Mouse (Mus musculus) megakaryocyte-erythroid progenitor cell, adult 5-6 weeks (primary cell): ENCODE measurements around the gene Nemp1. TPM values are rescaled to one million over a fixed set of nuclear protein-coding genes. Genes with fewer than 3 reads are reported as not detected.
"Not testable (repeated sequence)": the region's sequence is repeated elsewhere in the genome, so short reads cannot be mapped to it uniquely, and the experiment has no call there.

Experiments
- ATAC-seq: replicated peaks from 2 replicates; pipeline ENCODE4 v1.8.0; 2016; ENCODE audit warnings: mild to moderate bottlenecking, inconsistent platforms; ENCODE audit not compliant: severe bottlenecking, poor library complexity, low FRiP score, low TSS enrichment
- total RNA-seq, 2 experiments: library from RNA; stranded (forward) in 1 of 2; stranded (reverse) in 1 of 2; fragments of 200-1000, 215-1000 nt in 1 of 2; fragments of >200 nt in 1 of 2; fragmentation: Nextera tagmentation in 1 of 2; gene quantifications; 2 replicates each; pipeline ENCODE4 v1.2.3; 2014 to 2017

Gene Nemp1
- total RNA-seq, 2 experiments from 2014 or later = 19.4 to 35.2 TPM

DNA sequence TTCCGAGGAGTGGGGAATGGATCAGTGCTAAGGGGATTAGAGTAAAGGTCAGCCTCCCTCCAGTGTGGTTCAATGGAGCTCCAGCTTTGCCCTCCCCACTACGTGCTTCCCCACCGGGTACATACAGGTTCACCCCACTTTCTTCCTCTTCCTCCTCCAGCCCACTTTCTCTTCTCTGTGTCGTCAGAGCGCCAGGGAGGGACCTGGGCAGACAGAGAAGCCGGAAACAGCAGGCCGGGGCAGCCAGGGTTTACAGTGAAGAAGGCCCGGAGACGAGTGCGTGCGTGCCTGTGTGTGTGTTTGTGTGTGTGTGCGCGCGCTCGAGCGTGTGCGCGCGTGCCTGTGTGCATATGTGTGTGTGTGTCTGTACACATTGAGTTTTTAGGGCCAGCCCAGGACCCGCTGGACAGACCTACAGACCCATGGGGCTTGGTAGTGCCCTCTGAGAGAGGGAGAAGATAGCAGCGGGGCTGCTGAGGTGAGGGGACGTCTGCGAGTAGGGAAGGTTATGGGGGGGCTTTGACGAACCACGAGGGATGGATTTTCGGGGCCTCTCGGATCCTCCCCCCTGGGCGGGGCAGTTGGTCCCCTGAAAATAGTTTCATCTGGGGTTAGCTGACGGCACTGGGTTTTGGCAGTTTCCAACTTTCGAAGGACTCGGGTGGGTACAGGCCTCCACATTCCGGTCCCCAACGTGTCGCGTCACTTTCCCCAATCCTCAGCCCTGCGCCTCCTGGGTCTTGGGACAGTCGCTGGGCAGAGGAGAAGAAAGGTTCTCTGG is 23.7 kb upstream of the Nemp1 start, which contains the start of gene Stat6:
Gene Stat6 (plus strand): TSS at position 215 of the 781 bp plus-strand sequence.
- ATAC-seq = peak; percentile 87

DNA sequence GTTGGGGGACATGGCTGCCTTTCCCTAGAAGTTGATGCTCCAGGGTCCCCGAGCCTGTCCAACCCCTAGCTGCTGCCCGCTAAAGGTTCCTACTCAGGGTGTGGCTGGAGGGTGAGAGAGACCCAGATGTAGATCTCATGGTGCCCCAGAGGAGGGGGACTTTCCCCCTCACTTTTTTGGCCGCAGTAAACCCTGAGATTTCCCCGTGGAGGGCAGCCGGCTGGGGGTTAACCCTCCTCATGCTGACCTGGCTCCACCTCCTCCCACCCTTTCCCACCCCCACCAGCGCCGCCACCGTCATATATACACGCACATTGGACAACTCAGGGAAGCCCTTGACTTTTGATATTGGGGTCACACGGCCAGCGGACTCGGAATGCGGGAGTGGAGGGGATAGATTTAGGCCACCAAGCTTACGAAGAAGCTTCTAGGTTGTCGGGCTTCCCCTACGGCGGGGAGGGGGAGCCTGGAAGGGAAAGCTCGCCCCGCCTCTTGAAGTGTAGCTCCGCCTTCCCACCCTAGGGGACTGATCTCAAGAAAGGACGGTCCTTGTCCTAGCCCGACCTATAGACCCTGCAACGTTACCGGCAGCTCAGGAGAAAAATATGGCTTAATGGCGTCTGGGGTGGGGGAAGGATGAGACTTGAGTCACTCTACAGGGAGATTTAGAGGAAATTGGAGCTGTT is 23.0 kb upstream of the Nemp1 start:
- peak; percentile 66 for ATAC-seq

DNA sequence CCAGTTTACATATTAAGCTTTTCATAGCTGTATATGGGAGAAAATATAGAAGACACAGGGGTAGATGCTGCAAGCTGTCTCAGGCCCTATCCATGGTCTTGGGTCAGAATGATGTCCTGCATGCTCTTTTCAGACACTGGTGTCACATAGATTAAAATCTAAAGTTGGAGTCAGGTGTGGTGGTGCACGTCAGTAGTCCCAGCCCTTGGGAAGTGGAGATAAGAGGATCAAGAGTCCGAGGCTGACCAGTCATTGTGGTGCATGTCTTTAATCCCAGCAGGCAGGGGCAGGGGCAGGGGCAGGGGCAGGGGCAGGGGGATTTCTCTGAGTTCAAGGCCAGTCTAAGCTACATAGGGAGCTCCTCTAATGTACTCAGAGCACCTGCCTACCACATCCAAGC is 20.9 kb upstream of the Nemp1 start:
- ATAC-seq = no peak

DNA sequence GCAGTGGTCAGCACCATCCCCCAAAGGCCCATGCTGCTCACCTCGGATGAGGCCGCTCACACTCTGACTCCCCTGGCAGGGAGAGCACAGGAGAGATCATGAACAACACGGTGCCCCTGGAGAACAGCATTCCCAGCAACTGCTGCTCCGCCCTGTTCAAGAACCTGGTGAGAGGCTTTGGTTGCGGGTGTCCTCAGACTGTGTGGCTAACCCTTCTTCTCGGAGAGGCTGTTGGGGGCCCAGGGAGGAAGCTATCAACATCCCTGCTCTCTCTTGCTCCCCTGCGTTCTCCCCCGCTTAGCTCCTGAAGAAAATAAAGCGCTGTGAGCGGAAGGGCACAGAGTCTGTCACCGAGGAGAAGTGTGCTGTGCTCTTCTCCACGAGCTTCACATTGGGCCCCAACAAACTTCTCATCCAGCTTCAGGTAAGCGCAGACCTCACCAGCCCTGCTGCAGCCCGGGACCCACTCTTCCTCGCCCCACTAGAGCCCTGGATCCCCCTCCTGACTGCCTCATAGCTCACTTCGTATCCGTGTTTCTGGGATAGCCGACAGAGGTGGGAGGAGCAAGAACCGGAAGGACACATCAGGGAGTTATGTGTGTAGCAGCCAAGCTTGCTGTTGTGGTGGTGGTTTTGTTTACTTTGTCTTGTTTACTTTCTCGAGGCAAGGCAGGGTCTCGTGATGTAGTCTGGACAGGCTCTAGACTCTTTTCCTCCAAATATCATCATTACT is 13.6 kb upstream of the Nemp1 start:
- no peak for ATAC-seq

DNA sequence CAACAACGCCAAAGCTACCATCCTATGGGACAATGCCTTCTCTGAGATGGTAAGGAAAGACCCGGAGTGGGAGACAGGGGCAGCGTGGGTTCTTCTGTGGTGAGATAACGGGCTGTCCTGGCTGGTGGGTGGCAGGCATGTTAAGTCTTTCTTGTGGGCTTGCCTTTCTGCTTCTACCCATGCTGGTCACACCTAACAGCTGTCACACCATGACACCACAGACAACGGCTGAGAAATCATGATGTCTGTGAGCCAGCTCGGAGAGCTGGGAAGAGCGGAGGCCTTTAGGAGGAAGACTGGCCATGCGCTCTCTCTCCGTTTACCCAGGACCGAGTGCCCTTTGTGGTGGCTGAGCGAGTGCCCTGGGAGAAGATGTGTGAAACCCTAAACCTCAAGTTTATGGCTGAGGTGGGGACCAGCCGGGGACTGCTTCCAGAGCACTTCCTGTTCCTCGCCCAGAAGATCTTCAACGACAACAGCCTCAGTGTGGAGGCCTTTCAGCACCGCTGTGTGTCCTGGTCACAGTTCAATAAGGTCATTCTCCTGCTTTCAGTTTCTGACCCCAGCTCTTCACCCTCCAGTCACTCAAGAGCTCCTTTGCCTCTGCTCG is 11.6 kb upstream of the Nemp1 start:
- ATAC-seq = 0 out of 2 replicates have a peak, but pooled peaks have one; percentile 8

DNA sequence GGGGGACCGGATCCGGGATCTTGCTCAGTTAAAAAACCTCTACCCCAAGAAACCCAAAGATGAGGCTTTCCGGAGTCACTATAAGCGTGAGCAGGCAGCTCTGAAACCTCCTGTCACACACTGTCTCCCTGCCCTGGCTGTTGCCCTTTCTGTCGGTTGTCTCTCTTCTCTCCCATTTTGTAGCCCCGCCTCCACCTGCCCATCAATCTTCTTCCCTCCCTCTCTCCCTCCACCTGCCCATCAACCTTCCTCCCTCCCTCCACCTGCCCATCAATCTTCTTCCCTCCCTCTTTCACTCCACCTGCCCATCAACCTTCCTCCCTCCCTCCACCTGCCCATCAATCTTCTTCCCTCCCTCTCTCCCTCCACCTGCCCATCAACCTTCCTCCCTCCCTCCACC is 9.1 kb upstream of the Nemp1 start:
- ATAC-seq = not testable (repeated sequence)

DNA sequence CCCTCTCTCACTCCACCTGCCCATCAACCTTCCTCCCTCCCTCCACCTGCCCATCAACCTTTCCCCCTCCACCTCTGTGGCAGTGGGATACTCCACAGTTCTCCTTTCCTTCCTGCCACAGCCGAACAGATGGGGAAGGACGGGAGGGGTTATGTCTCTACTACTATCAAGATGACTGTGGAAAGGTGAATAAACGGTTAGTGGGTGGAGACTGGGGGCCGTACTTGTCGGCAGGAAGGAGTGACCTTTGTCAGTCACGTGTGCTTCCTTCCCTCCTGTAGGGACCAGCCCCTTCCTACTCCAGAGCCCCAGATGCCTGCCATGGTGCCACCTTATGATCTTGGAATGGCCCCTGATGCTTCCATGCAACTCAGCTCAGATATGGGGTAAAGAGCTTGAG is 8.6 kb upstream of the Nemp1 start:
- ATAC-seq = no peak

DNA sequence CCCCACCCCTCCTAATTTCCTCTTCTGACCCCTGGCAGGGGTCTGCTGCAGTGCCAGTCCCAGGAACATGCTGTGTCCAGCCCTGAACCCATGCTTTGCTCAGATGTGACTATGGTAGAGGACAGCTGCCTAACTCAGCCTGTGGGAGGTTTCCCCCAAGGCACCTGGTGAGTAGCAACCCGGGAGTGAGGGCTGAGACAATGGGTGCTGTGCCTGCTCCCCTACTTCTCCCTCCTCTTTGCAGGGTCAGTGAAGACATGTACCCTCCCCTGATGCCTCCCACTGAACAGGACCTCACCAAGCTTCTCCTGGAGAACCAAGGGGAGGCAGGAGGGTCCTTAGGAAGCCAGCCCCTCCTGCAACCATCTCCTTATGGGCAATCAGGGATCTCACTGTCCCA is 7.2 kb upstream of the Nemp1 start:
- ATAC-seq = no peak

DNA sequence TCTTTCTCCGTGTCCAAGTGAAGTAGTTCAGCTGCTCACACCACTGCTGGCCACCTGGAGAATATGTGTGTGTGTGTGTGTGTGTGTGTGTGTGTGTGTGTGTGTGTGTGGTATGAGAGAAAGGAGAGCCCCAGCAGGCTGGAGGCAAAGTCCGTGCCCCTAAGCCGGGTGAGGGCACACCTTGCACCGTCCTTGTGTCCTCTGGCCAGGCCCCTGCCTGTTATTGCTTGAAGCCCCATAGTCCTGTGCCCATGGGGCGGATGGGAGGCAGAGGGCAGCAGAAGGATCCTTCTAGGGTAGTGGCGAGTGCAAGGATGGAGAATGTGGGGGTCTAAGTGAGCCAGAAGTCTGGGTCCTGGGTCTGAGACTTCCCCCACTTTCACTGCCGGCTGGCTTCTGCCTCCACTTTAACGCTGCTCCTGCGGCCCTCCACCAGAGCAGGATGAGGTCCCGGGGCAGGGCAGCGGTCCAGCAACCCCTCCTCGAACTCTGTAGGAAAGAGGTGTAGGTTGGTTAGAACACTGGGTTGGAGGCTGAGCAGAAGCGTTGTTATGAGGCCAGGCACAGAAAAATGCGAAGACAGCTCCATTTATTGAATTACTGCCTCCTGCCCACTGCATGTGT is 5.3 kb upstream of the Nemp1 start:
- ATAC-seq = no peak

DNA sequence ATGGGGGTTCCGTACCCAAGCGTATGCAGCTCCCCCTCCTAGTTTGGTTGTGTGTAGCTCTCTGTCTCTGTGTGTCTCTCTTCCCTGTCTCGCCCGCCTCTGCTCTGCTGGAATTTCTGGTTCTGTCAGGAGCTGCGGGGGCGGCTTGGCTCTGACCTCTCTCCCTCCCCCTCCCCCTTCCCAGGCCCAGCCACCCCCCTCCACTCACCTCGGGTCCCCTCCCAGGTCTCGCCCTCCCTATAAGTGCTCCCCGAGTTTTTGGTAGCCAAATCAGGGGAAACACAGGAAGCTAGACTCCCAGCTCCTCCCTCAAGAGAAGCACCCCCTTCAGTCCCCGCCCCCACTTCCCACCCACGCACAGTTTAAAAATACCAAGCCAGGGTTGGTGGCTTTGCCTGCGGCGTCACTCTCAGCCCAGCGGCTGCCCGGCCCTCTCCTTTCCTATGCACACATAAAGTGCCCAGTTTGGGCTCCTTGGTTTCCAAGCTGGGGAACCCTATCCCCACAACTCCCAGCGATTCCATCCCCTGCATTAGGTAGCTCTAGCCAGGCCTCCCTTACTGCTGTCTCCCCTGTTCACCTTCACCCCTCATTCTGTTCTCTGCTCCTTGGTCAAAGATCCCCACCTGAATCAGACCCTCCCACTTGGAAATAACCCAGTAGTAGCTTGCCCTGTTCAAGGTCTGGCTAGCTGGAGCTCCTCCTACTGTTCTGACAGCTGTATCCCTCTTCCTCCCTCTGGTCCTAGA is 4.6 kb upstream of the Nemp1 start:
- ATAC-seq = peak; percentile 46

DNA sequence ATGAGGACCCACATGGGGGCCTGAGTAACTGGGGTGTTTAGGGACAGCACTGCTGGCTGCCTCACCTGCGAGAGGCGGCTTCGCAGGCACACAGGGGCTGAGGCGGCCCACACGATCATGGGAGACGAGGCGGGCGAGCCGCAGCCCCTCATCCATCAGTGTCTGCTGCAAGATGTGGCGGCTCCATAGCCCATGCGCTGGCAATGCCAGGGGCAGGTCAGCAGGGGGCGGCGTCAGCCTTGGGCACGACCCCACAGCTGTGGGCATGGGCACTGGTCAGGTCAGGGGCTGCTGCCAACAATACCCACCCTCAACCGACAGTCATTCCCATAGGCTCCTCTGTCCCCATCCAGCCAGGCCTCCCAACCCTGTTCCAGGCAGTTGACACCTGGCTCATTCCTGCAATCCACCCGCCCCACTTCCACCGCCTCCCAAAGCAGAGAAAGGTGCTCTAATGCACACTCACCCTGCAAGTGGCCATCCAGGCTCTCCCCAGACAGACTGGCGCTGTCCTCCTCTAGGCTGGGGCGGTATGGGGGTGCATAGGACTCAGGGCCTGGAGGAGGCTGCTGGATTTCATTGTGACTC is 3.9 kb upstream of the Nemp1 start:
- ATAC-seq = peak; percentile 12; the same call in 1 of the 2 replicates

DNA sequence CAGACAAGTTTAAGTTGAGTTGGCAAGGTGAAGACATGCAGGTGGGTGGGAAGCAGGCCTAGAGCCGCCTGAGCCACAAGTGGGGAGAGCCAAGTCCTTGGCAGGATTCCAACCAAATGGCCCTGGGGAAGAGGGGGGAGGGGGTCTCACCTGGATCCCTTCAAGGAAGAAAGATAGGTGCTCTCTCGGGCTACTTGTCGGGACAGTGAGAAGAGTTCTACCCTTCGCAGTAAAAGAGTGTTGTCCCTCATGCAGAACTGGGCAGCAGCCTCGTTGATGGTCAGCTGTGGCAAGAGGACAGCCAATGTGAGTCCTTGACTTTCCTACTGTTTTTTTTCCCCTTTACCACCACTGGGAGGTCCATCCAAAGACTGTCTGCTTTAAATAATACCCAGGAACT is 3.1 kb upstream of the Nemp1 start:
- no peak for ATAC-seq

DNA sequence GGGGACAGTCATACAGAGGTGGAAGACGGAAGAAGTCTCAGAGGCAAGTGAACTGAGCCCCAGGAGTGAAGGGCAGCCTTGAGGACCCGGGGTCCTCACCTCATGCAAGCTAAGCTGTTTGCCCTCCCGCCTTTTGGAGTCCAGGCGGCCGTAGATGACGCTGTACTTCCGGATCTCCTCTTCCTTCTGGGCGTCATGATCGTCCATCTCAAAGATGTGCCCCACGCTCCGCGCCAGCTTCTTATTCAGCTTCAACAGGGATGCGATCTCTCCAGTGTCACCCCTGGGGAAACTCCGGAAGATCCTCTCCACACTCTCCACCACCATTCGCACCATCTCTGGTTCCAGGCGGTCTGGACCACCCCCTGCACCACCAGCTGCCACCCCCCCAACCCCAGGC is 2.5 kb upstream of the Nemp1 start:
- ATAC-seq = no peak

DNA sequence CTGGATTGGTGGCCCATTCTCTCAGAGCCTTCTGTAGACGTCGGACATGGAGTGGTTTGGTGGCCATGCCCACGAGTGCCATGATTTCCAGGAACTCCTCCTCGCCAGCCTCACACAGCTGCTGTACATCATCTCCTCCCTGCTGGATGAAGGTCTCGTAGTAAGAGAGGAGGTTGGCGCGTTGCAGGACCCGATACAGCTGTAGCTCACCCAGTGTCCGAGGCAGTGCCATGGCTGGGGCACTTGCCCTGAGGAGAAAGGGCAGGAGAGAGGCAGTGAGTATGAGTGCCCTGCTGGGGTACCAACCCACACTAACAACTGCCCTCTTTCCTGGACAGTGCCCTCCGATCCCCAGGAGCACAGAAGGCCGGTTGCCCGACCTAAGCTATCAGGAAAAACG is 1.8 kb upstream of the Nemp1 start:
- no peak for ATAC-seq

DNA sequence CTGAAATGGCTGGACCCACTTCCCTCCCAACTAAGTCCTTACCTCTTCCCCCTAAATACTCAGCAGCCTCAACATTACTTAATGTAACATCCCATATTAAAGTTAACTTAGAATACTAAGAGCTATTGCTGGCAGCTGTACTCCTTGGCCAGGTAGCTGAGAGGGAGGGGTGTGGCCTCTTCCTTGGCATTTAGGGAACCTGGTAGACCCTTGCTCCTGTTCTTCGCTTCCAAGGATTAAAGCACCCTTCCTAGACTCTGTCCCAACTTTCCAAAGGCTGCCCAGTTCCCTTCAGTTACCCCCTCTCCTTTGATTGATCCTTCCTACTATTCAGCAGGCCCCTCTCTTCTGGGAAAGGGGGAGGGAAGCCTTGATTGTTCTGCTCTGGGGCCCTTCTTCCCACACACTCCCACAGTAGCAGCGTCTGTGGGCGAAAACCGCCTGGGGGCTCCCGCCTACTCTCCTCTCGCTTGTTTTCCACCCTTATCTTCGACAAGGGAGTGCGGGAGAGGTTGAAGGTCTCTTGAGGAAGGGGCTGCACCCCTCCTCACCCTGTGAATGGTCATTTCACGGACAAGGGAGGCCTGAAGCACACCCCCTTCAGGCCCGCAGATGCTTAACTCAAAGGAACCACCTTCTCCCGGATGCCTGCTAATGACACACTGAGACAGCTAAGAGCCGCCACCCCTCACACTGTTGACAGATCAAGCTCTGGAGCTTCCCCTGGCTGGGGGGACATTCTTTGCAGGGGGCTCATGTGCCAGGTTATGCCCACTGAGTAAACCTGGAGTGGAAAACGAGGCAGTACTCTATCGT is 1.1 kb upstream of the Nemp1 start:
- no peak for ATAC-seq

DNA sequence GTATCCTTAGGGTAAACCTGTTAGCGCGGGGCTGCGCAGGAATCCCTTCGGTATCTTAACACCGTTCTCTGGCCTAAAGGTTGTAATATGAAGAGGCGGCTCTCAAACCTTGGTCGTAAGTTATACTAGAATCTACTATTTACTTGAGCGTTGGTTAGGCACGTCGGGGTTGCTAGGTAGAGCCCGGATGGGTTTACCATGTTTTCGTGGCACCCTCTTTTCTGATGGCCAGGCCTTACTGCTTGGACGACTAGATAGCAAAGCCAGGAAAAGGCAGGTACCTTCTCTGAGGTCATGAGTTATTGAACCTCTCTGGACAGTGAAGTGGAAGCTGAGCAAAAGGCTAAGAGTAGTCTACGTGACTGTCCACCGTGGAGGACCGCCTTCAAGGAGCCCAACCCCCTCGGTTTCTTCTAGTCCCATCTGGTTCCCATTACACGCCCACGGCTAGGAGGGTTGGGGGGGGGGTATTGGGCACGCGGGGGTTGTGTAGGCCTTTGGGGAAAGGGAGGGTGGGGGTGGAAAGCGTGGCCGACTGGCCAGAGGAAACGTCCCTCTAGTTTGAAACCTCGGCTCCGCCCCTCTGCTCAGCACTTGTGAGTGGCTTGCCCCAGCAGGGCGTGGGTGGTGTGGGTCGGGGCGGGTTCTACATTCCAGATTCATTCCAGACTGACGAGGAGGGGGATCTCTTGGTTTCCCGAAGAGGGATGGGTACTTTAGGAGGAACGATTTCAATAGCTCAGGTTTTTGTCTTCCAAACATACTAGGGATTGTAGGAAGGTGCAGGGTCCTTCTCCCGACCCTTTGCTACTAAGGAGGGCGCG is 780 bp downstream of the Nemp1 start:
- ATAC-seq = no peak
